Mouse (Mus musculus) hindbrain, embryonic 13.5 days (tissue): ENCODE data around the gene Il33. TPM values are rescaled to one million over a fixed set of nuclear protein-coding genes. Genes with fewer than 3 reads are reported as not detected.

Experiments used
- ATAC-seq: fragments of 200-750 bp; cut with Nextera tagmentation; 2 replicates; pipeline ENCODE4 v1.8.0; 2017; ENCODE audit warnings: moderate TSS enrichment; ENCODE audit not compliant: low FRiP score
- H3K27ac ChIP-seq: fragments of 300-500 bp; sonication (generic); 2 replicates; pipeline ENCODE4 v1.5.1; 2015; ENCODE audit warnings: inconsistent platforms, mild to moderate bottlenecking, moderate library complexity
- H3K27me3 ChIP-seq: fragments of 300-500 bp; sonication (generic); 2 replicates; pipeline ENCODE4 v1.6.1; 2015; ENCODE audit warnings: mild to moderate bottlenecking, inconsistent platforms
- H3K36me3 ChIP-seq: fragments of 300-500 bp; sonication (generic); 2 replicates; pipeline ENCODE4 v1.6.1; 2015; ENCODE audit warnings: mild to moderate bottlenecking, inconsistent platforms
- H3K4me1 ChIP-seq: fragments of 300-500 bp; sonication (generic); replicated peaks from 2 replicates; pipeline ENCODE4 v1.6.1; 2015; ENCODE audit warnings: inconsistent platforms
- H3K4me2 ChIP-seq: fragments of 300-500 bp; sonication (generic); 2 replicates; pipeline ENCODE4 v1.6.1; 2015; ENCODE audit warnings: inconsistent platforms, mild to moderate bottlenecking, moderate library complexity
- H3K4me3 ChIP-seq: fragments of 300-500 bp; sonication (generic); 2 replicates; pipeline ENCODE4 v1.5.1; 2015; ENCODE audit warnings: mild to moderate bottlenecking, inconsistent platforms
- H3K9ac ChIP-seq: fragments of 300-500 bp; sonication (generic); 2 replicates; pipeline ENCODE4 v1.6.1; 2015; ENCODE audit warnings: mild to moderate bottlenecking, inconsistent platforms
- H3K9me3 ChIP-seq: fragments of 300-500 bp; sonication (generic); 2 replicates; pipeline ENCODE4 v1.6.1; 2016; ENCODE audit warnings: inconsistent platforms
- WGBS: fragments of 180-500 bp; shearing (Covaris S2); methylation state at CpG from one replicate; pipeline ENCODE4 v1.1.7; 2015; 5-methylcytosine and 5-hydroxymethylcytosine counted together
- polyA plus RNA-seq: library from polyadenylated mRNA; unstranded; fragments of >200 nt; fragmentation: Nextera tagmentation; extraction: Ambion mirVana; gene quantifications from 2 replicates; pipeline ENCODE4 v1.2.1, GENCODE M21; 2015

The Il33 gene
- polyA plus RNA-seq, 1 experiment from 2014 or later = 1.5 TPM

- Histone ChIP-seq H3K4me2 (no peak overlapping the region), H3K9me3 (peaks cover 4% of the 10 kb centered on the region; the same call in 1 of the 2 replicates), H3K4me3 (no peak overlapping the region), H3K27ac (no peak overlapping the region), H3K36me3 (no peaks in the 10 kb centered on the region), H3K4me1 (peaks cover 7% of the 10 kb centered on the region; the same call in 1 of the 2 replicates), H3K9ac (no peak overlapping the region), H3K27me3 (no peaks in the 10 kb centered on the region)
- 56% methylated on average over 7 of the region's 7 CpGs for WGBS
- ATAC-seq = no peak
Measured at GRCm38 (mm10) chr19:29895047-29895446, 29.9 kb upstream of the Il33 start.

DNA sequence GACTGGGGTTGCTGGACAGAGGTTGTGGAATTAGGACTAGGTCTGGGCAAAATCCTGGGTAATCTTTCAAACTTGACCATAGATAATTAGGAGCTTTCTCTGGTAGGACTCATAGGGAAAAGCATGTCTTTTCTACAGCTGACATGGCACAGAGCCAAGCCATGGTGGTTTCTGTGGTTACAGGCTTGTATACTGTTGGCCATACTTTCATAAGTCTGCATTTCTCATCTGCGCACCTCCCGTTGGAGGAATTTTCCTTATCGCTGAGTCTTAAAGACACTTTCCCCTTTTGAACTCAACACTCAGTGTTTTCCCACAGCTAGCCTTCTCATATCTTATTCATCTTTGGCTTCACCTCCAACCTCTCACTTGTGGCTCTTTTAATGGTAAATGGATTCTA, 24.6 kb upstream of the Il33 start:
- no peaks in the 10 kb centered on the region for H3K36me3 ChIP-seq
- no peak overlapping the region for H3K4me2 ChIP-seq
- H3K4me1 ChIP-seq = 0 out of 2 replicates have a peak, but pooled peaks cover under 1% of the 10 kb centered on the region
- WGBS = 99% methylated on average over 3 of the region's 3 CpGs
- no peak overlapping the region for H3K27ac ChIP-seq
- no peak overlapping the region for H3K4me3 ChIP-seq
- H3K9me3 ChIP-seq = peaks cover 4% of the 10 kb centered on the region; the same call in 1 of the 2 replicates
- H3K9ac ChIP-seq = no peak overlapping the region
- ATAC-seq = no peak
- H3K27me3 ChIP-seq = no peaks in the 10 kb centered on the region

- Histone ChIP-seq H3K4me2 (no peak overlapping the region), H3K9ac (no peak overlapping the region), H3K4me3 (no peak overlapping the region), H3K27me3 (no peaks in the 10 kb centered on the region), H3K27ac (no peak overlapping the region), H3K4me1 (no peaks in the 10 kb centered on the region), H3K9me3 (peaks cover 4% of the 10 kb centered on the region; the same call in 1 of the 2 replicates), H3K36me3 (no peaks in the 10 kb centered on the region)
- ATAC-seq = no peak
- 74% methylated on average over 4 of the region's 4 CpGs for WGBS
Measured at GRCm38 (mm10) chr19:29902343-29903070, 22.4 kb upstream of the Il33 start.

GRCm38 (mm10) chr19:29905896-29906295, 19.0 kb upstream of the Il33 start:
- ATAC-seq = no peak
- WGBS = 85% methylated on average over 1 of the region's 1 CpGs

DNA sequence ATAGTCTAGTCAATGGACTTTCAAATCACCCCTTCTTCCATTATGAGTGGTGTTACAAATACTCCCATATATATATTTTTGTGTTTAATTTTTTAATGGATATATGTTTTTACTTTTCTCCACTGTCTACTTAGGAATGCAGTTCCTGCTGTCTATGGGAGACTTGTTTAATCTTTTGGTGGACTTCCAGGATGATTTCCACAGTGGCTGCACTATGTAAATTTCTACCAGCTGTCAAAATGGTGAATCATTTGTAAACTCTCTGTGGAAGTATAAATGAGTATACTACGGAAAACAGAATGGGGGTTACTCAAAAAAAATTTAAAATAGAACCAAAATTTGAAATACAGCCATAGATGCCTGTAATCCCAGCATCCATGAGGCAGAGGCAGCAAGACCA, 15.7 kb upstream of the Il33 start:
- no peak overlapping the region for H3K4me2 ChIP-seq
- ATAC-seq = no peak
- 84% methylated on average over 1 of the region's 1 CpGs for WGBS
- H3K4me1 ChIP-seq = no peaks in the 10 kb centered on the region
- no peaks in the 10 kb centered on the region for H3K36me3 ChIP-seq
- H3K9ac ChIP-seq = no peak overlapping the region
- no peaks in the 10 kb centered on the region for H3K27me3 ChIP-seq
- no peak overlapping the region for H3K4me3 ChIP-seq
- no peak overlapping the region for H3K27ac ChIP-seq
- no peaks in the 10 kb centered on the region for H3K9me3 ChIP-seq

More at GRCm38 (mm10) chr19:29905896-29906295, 19.0 kb upstream of the Il33 start:
- no peak overlapping the region for H3K4me2 ChIP-seq
- H3K27me3 ChIP-seq = no peaks in the 10 kb centered on the region
- H3K36me3 ChIP-seq = no peaks in the 10 kb centered on the region
- H3K4me3 ChIP-seq = no peak overlapping the region
- no peak overlapping the region for H3K27ac ChIP-seq
- H3K4me1 ChIP-seq = no peaks in the 10 kb centered on the region
- no peak overlapping the region for H3K9ac ChIP-seq
- no peaks in the 10 kb centered on the region for H3K9me3 ChIP-seq

DNA sequence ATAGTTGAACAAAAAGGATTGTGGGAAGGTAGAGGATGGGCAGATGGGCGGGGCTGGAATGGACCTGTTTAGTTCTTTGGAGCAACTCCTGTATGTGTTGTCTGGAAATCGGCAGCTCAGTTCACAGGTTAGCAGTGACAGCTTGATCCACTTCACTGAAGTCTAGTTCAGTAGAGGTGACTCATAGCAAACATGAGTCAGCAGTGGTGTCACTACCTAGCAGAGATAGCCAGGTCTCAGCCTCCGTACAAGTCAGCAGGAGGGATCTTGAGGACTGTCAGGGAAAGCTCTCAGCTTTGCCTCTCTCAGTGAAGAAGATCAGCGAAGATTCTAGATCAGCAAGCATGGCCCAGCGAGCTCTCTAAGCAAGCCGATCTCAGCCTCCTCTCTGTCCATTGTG, 13.0 kb upstream of the Il33 start:
- H3K9me3 ChIP-seq = no peaks in the 10 kb centered on the region
- no peak for ATAC-seq
- no peaks in the 10 kb centered on the region for H3K27me3 ChIP-seq
- H3K36me3 ChIP-seq = no peaks in the 10 kb centered on the region
- no peak overlapping the region for H3K4me2 ChIP-seq
- WGBS = 92% methylated on average over 6 of the region's 6 CpGs
- H3K9ac ChIP-seq = no peak overlapping the region
- H3K27ac ChIP-seq = no peak overlapping the region
- H3K4me1 ChIP-seq = no peaks in the 10 kb centered on the region
- H3K4me3 ChIP-seq = no peak overlapping the region

DNA sequence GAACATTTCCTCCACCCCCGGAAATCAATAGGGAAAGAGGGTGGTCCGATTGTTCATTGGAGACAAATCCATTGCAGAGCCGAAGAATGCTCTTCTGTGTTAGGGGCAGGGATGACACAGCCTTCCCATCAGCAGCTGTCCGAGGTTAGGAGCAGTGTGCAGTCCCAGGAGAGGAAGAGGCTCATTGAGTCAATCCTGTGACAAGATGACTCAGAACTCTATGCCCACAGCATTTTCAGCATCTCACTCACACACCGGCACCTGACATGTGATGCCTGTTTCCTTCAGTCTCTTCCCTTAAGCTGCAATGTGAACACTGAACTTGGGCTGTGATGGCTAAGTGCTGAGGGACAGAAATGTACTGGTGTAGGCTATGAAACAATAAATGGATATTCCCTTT, 7.5 kb upstream of the Il33 start:
- no peak for ATAC-seq
- WGBS = 70% methylated on average over 5 of the region's 5 CpGs

DNA sequence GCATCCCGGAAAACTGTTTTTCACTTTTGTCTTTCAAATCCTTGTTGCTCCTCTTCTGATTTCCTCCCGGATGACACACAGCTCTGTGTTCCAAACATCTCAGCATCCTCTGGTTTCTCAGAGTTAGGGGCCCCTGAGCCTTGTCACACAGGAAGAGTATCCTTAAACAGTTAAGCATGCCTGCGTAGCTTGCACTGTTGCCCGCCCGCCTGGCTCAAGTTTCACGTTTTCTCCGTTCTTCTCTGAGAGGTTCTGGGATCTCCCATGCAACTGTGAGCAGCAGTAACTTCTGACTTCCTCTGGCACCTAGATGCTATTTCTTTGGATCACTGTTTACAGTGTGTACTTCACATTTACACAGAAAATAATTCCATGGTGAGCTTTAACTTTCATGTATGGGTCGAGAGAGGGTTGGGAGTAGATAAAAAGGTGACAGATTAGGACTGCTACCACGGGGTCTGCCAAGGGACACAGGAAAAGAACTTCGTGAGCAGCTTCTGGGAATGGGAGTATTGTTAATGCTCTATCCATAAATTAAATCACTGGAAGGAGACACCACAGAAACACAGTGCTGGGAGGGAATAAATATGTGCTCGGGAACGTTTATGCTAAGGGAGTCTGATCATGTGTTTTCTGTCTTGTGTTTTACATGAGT, 1.3 kb downstream of the Il33 start:
- H3K9me3 ChIP-seq = no peaks in the 10 kb centered on the region
- H3K4me3 ChIP-seq = no peak overlapping the region
- no peak overlapping the region for H3K27ac ChIP-seq
- WGBS = 75% methylated on average over 12 of the region's 12 CpGs
- ATAC-seq = no peak
- H3K4me1 ChIP-seq = 0 out of 2 replicates have a peak, but pooled peaks cover 3% of the 10 kb centered on the region
- no peaks in the 10 kb centered on the region for H3K36me3 ChIP-seq
- no peak overlapping the region for H3K9ac ChIP-seq
- H3K27me3 ChIP-seq = no peaks in the 10 kb centered on the region
- H3K4me2 ChIP-seq = no peak overlapping the region

More for the DNA sequence above, 7.5 kb upstream of the Il33 start:
- no peak overlapping the region for H3K27ac ChIP-seq
- H3K36me3 ChIP-seq = no peaks in the 10 kb centered on the region
- no peaks in the 10 kb centered on the region for H3K9me3 ChIP-seq
- no peak overlapping the region for H3K9ac ChIP-seq
- no peaks in the 10 kb centered on the region for H3K4me1 ChIP-seq
- H3K4me3 ChIP-seq = no peak overlapping the region
- no peaks in the 10 kb centered on the region for H3K27me3 ChIP-seq
- H3K4me2 ChIP-seq = no peak overlapping the region

GRCm38 (mm10) chr19:29930296-29930695, 5.4 kb downstream of the Il33 start:
- Histone ChIP-seq H3K27me3 (no peaks in the 10 kb centered on the region), H3K27ac (no peak overlapping the region), H3K4me1 (no peaks in the 10 kb centered on the region), H3K4me2 (no peak overlapping the region), H3K9me3 (no peaks in the 10 kb centered on the region), H3K4me3 (no peak overlapping the region), H3K36me3 (no peaks in the 10 kb centered on the region), H3K9ac (no peak overlapping the region)
- ATAC-seq = no peak
- 85% methylated on average over 5 of the region's 5 CpGs for WGBS

- WGBS = 65% methylated on average over 8 of the region's 8 CpGs
- Histone ChIP-seq H3K4me2 (no peak overlapping the region), H3K9me3 (no peaks in the 10 kb centered on the region), H3K9ac (no peak overlapping the region), H3K36me3 (no peaks in the 10 kb centered on the region), H3K27me3 (no peaks in the 10 kb centered on the region), H3K27ac (no peak overlapping the region), H3K4me1 (no peaks in the 10 kb centered on the region), H3K4me3 (no peak overlapping the region)
- ATAC-seq = no peak
Measured at GRCm38 (mm10) chr19:29937445-29937844, 12.5 kb downstream of the Il33 start.

- no peak overlapping the region for H3K4me2 ChIP-seq
- ATAC-seq = no peak
Measured at GRCm38 (mm10) chr19:29940239-29940638, 15.3 kb downstream of the Il33 start.

GRCm38 (mm10) chr19:29941208-29941607, 16.3 kb downstream of the Il33 start:
- H3K9ac ChIP-seq = no peak overlapping the region
- H3K9me3 ChIP-seq = no peaks in the 10 kb centered on the region
- no peak overlapping the region for H3K27ac ChIP-seq
- WGBS = 78% methylated on average over 7 of the region's 7 CpGs
- ATAC-seq = no peak
- peaks cover 7% of the 10 kb centered on the region; the same call in 1 of the 2 replicates for H3K4me1 ChIP-seq
- H3K27me3 ChIP-seq = no peaks in the 10 kb centered on the region
- no peaks in the 10 kb centered on the region for H3K36me3 ChIP-seq
- no peak overlapping the region for H3K4me2 ChIP-seq
- no peak overlapping the region for H3K4me3 ChIP-seq

More at GRCm38 (mm10) chr19:29940239-29940638, 15.3 kb downstream of the Il33 start:
- no peak overlapping the region for H3K4me3 ChIP-seq
- 61% methylated on average over 6 of the region's 6 CpGs for WGBS
- no peaks in the 10 kb centered on the region for H3K9me3 ChIP-seq
- H3K36me3 ChIP-seq = no peaks in the 10 kb centered on the region
- H3K4me1 ChIP-seq = no peaks in the 10 kb centered on the region
- H3K27me3 ChIP-seq = no peaks in the 10 kb centered on the region
- H3K27ac ChIP-seq = no peak overlapping the region
- H3K9ac ChIP-seq = no peak overlapping the region
